8 mouse cellular contexts compared by ENCODE assay signal in genomic region chr19:8953135-8954039, GRCm38 (mm10). TPM values are rescaled to one million over a fixed set of nuclear protein-coding genes. Genes with fewer than 3 reads are reported as not detected.
DNase-seq lines count a peak whose midpoint lies in the region; ATAC-seq and TF ChIP-seq lines count a peak whose summit lies in the region.

Tut1 (plus strand) TSS chr19:8953847.

- H3K9ac ChIP-seq in hindbrain, postnatal 0 days (replicated peaks; ENCODE audit: low read length), result peak within 1 kb of the TSS; percentile 69

- DNase-seq in ZHBTc4 (ENCODE audit: low read depth, low spot score), result peak; percentile 98
- peak; percentile 90 for DNase-seq in gastrocnemius, adult 2 months
- peak; percentile 99 for DNase-seq in hindbrain, postnatal 0 days (ENCODE audit: low spot score)
- peak; percentile 93 to 95 for DNase-seq in left cerebral cortex, adult 2 months (ENCODE audit: extremely low spot score in 1 of 2, low spot score in 2 of 2)
- DNase-seq in right cerebral cortex, adult 2 months (ENCODE audit: low spot score in 2 of 2), result peak; percentile 97
- DNase-seq in urinary bladder, postnatal 14 days (ENCODE audit: low spot score), result peak; percentile 88

- no peaks in the 10 kb centered on the region for H3K9me3 ChIP-seq in hindbrain, postnatal 0 days (ENCODE audit: low read length)

- H3K36me3 ChIP-seq in hindbrain, postnatal 0 days (ENCODE audit: insufficient read depth, low read length), result peaks cover 29% of the 10 kb centered on the region

- peak within 1 kb of the TSS; percentile 90 for H3K27ac ChIP-seq in gastrocnemius, adult 2 months
- H3K27ac ChIP-seq in hindbrain, postnatal 0 days, result peak within 1 kb of the TSS; percentile 88
- H3K27ac ChIP-seq in left cerebral cortex, adult 2 months, result peak within 1 kb of the TSS; percentile 76

- no peak for TF ChIP-seq CTCF in gastrocnemius, adult 2 months (IDR thresholded peaks at IDR 0.05)
- TF ChIP-seq CTCF in hindbrain, postnatal 0 days (IDR thresholded peaks at IDR 0.05; ENCODE audit: low read depth), result peak; percentile 28
- TF ChIP-seq CTCF in left cerebral cortex, adult 2 months (IDR thresholded peaks at IDR 0.05), result no peak; the same call in 1 of the 2 replicates

- H3K4me3 ChIP-seq in gastrocnemius, adult 2 months, result peak within 1 kb of the TSS; percentile 98
- peak within 1 kb of the TSS; percentile 67 for H3K4me3 ChIP-seq in hindbrain, postnatal 0 days (ENCODE audit: low read length)
- peak within 1 kb of the TSS; percentile 88 for H3K4me3 ChIP-seq in left cerebral cortex, adult 2 months

- no peaks in the 10 kb centered on the region for H3K27me3 ChIP-seq in hindbrain, postnatal 0 days (ENCODE audit: insufficient read depth, low read length)

- WGBS in hindbrain, postnatal 0 days, result 2% methylated on average over 46 of the region's 46 CpGs

- peak; percentile 95 for ATAC-seq in common myeloid progenitor, adult 5-6 weeks (replicated peaks; ENCODE audit: low read depth, poor library complexity, severe bottlenecking)
- peak; percentile 95 for ATAC-seq in hindbrain, postnatal 0 days
- peak; percentile 97 for ATAC-seq in megakaryocyte, adult 5-6 weeks (ENCODE audit: poor library complexity, severe bottlenecking)

- intact Hi-C loops in gastrocnemius, adult 2 months (cut with DNase I), result no loop called here
- intact Hi-C loops in left cerebral cortex, adult 2 months (cut with DNase I), result loop anchor here (1.0 kb wide), 1 partner anchor 13 kb away; no protein-coding TSS in a partner anchor

- 0 out of 2 replicates have a peak, but pooled peaks cover 12% of the 10 kb centered on the region for H3K4me1 ChIP-seq in hindbrain, postnatal 0 days (ENCODE audit: insufficient read depth, low read length)

- peak within 1 kb of the TSS; percentile 89 for H3K4me2 ChIP-seq in hindbrain, postnatal 0 days (ENCODE audit: low read depth, low read length)

RNA-seq across cellular contexts. Expression of gene Tut1, which starts in this region (rescaled TPM):
- 19.9 and 25.9 TPM in 2 replicates for total RNA-seq in common myeloid progenitor, adult 5-6 weeks (2017)
- 10 to 100 TPM in 1 of 2 experiments, 1 to 10 TPM in 1; 7.9 to 10.4 TPM for total RNA-seq in gastrocnemius, adult 2 months (2021)
- 20.8 and 23.4 TPM in 2 replicates for total RNA-seq in hindbrain, postnatal 0 days (2014; rRNA removed)
- 16.0 and 16.2 TPM in 2 replicates for polyA plus RNA-seq in hindbrain, postnatal 0 days (2015; fragmentation: Nextera tagmentation; extraction: Ambion mirVana)
- 10 to 100 TPM; 21.4 to 22.4 TPM for total RNA-seq in left cerebral cortex, adult 2 months (2021)
- total RNA-seq in megakaryocyte, adult 5-6 weeks (2015), result 1.7 and 2.9 TPM in 2 replicates
- 8.8 and 9.9 TPM in 2 replicates for total RNA-seq in megakaryocyte, adult 5-6 weeks (2017)

Comparison
In these comparisons a context has a peak if more than half of its experiments do, and no peak if none do; other contexts are left out.
1. Peak in every context shown above with its lines: DNase-seq, ATAC-seq, H3K4me3 ChIP-seq and H3K27ac ChIP-seq.